Mouse (Mus musculus) kidney, embryonic 16.5 days (tissue): ENCODE measurements around the gene Oxt. TPM values are rescaled to one million over a fixed set of nuclear protein-coding genes. Genes with fewer than 3 reads are reported as not detected.

Source experiments
- microRNA-seq: library from miRNA; unstranded; fragments of <30 nt; microRNA quantifications from one replicate; pipeline ENCODE4, GENCODE M21; 2016
- polyA plus RNA-seq: library from polyadenylated mRNA; unstranded; fragments of >200 nt; fragmentation: Nextera tagmentation; extraction: Ambion mirVana; gene quantifications from 2 replicates; pipeline ENCODE4 v1.2.1, GENCODE M21; 2015

The Oxt gene
- polyA plus RNA-seq, 1 experiment from 2014 or later = 0.32 TPM

Small RNA genes within 50 kb of the gene (microRNA-seq; reads per million reads assigned to microRNA genes)
- gene Gm23876 = not detected

Other genes starting within 250 kb of the Oxt start
- 104 and 105 TPM in 2 replicates for gene Cpxm1, start 178.6 kb upstream of the Oxt start, polyA plus RNA-seq
- not detected in 2 replicates for gene Gm28372, start 170.9 kb upstream of the Oxt start, polyA plus RNA-seq
- not detected in 2 replicates for gene 1700020A23Rik, start 170.9 kb upstream of the Oxt start, polyA plus RNA-seq
- gene Tmem239, start 169.7 kb upstream of the Oxt start, polyA plus RNA-seq = not detected in 2 replicates
- gene Vps16, start 151.8 kb upstream of the Oxt start, polyA plus RNA-seq = 109 and 115 TPM in 2 replicates
- 20.1 and 21.7 TPM in 2 replicates for gene Pced1a, start 151.5 kb upstream of the Oxt start, polyA plus RNA-seq
- 91.6 and 92.0 TPM in 2 replicates for gene Ptpra, start 125.9 kb upstream of the Oxt start, polyA plus RNA-seq
- gene Mrps26, start 12.4 kb upstream of the Oxt start, polyA plus RNA-seq = 98.5 and 104 TPM in 2 replicates
- not detected in 2 replicates for gene Avp, start 6.4 kb downstream of the Oxt start, polyA plus RNA-seq
- gene Fastkd5, start 53.9 kb downstream of the Oxt start, polyA plus RNA-seq = 16.4 and 19.8 TPM in 2 replicates
- 14.3 and 16.0 TPM in 2 replicates for gene Ubox5, start 53.9 kb downstream of the Oxt start, polyA plus RNA-seq
- 15.7 and 17.7 TPM in 2 replicates for gene Lzts3, start 66.6 kb downstream of the Oxt start, polyA plus RNA-seq
- 67.9 and 79.4 TPM in 2 replicates for gene Ddrgk1, start 88.5 kb downstream of the Oxt start, polyA plus RNA-seq
- 108 and 116 TPM in 2 replicates for gene Itpa, start 91.4 kb downstream of the Oxt start, polyA plus RNA-seq
- gene Slc4a11, start 121.3 kb downstream of the Oxt start, polyA plus RNA-seq = 2.4 and 2.9 TPM in 2 replicates